8 mouse cellular contexts compared by ENCODE assay signal in the genomic region with DNA sequence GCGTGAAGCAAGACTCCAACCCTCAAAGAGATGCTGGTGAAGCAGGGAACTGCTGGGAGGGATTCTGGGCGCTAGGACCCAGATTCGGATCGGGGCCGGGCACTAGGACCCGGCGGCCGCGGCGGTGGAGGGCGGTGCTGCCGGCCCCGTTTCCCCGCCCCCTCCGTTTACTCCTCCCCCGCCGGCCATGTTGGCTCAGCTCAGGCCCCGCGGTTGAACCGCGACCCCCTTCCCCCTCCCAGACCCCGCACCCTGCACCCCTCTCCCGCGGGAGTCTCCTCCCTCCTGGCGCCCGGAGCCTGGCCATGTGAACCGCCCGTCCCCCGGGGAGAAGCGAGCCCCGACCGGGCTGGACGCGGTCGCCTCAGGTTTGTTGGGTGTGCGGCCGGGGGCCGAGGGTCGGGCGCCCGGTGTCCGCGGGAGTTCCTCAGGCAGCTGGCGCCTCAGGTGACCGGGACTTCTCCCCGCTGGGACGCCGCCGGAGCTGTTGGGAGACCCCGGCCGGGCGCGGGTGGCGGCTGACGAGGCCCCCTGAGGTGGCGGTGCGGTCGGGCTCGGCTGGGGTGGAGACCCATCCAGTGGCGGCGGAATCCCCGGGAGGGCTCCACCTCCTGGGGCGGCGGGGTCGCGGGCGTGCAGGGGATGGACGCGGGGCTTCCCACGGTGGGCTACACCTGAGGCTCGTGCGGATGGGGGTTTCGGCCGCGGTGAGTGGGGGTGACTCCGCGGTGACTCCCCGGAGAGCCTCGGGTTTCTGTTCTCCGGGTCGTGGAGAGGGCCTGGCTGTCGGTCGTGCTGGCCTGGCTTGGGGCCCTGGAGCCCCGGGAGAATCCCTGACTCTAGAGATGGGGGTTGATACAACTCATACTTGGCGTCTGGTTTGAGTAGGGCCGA. TPM values are rescaled to one million over a fixed set of nuclear protein-coding genes. Genes with fewer than 3 reads are reported as not detected.
DNase-seq lines count a peak whose midpoint lies in the region; ATAC-seq and TF ChIP-seq lines count a peak whose summit lies in the region.

No protein-coding gene starts in this region.

- intact Hi-C loops in heart, postnatal 14 days (cut with DNase I) = loop anchor here (5.0 kb wide), 2 partner anchors 45 to 205 kb away; partner anchors contain the start of gene Pan2

- H3K9ac ChIP-seq in forebrain, embryonic 13.5 days = peak overlapping the region; percentile 94
- peak overlapping the region; percentile 94 for H3K9ac ChIP-seq in lung, postnatal 0 days (replicated peaks; ENCODE audit: low read depth)

- H3K4me2 ChIP-seq in forebrain, embryonic 13.5 days = peak overlapping the region; percentile 79
- H3K4me2 ChIP-seq in lung, postnatal 0 days (replicated peaks; ENCODE audit: low read depth, low read length) = peak overlapping the region; percentile 74

- no peaks in the 10 kb centered on the region for H3K9me3 ChIP-seq in forebrain, embryonic 13.5 days (replicated peaks)
- no peaks in the 10 kb centered on the region for H3K9me3 ChIP-seq in lung, postnatal 0 days (ENCODE audit: low read length)

- no peaks in the 10 kb centered on the region for H3K36me3 ChIP-seq in forebrain, embryonic 13.5 days (ENCODE audit: poor library complexity, severe bottlenecking)
- H3K36me3 ChIP-seq in lung, postnatal 0 days (ENCODE audit: insufficient read depth, low read length) = no peaks in the 10 kb centered on the region

- WGBS in forebrain, embryonic 13.5 days = 0% methylated on average over 78 of the region's 86 CpGs
- WGBS in lung, postnatal 0 days = 0% methylated on average over 39 of the region's 86 CpGs

- peak overlapping the region; percentile 100 for H3K4me3 ChIP-seq in forebrain, embryonic 13.5 days
- H3K4me3 ChIP-seq in lung, postnatal 0 days (ENCODE audit: low read depth, low read length) = peak overlapping the region; percentile 97

- peak; percentile 29 for TF ChIP-seq CTCF in lung, postnatal 0 days (IDR thresholded peaks at IDR 0.05)

- no peaks in the 10 kb centered on the region for H3K27me3 ChIP-seq in forebrain, embryonic 13.5 days
- no peaks in the 10 kb centered on the region for H3K27me3 ChIP-seq in lung, postnatal 0 days (replicated peaks; ENCODE audit: insufficient read depth, low read length)

- DNase-seq in ES-CJ7 (ENCODE audit: low read depth, low spot score) = peak; percentile 83
- peak; percentile 80 for DNase-seq in c-Kit-positive CD71-positive TER-119-positive erythroid progenitor cells, embryonic 14.5 days (ENCODE audit: low spot score)
- peak; percentile 88 to 90 for DNase-seq in heart, postnatal 14 days
- peak; percentile 73 to 85 for DNase-seq in layer of hippocampus, adult 18-20 months (ENCODE audit: low spot score in 2 of 2)
- peak; percentile 94 for DNase-seq in lung, postnatal 0 days (ENCODE audit: low spot score)
- DNase-seq in ovary, postnatal 14 days (ENCODE audit: low spot score) = peak; percentile 83
- peak; percentile 71 to 87 for DNase-seq in thymus, postnatal 10 days (ENCODE audit: low spot score in 2 of 2)

- H3K27ac ChIP-seq in forebrain, embryonic 13.5 days = peak overlapping the region; percentile 88
- H3K27ac ChIP-seq in lung, postnatal 0 days (ENCODE audit: low read length) = peak overlapping the region; percentile 88

- ATAC-seq in forebrain, embryonic 13.5 days = peak; percentile 86
- peak; percentile 69 for ATAC-seq in lung, postnatal 0 days

- TF ChIP-seq EP300 in lung, postnatal 0 days (IDR thresholded peaks at IDR 0.05) = no peak

- peaks cover 48% of the 10 kb centered on the region for H3K4me1 ChIP-seq in forebrain, embryonic 13.5 days
- peaks cover 12% of the 10 kb centered on the region; the same call in 1 of the 2 replicates for H3K4me1 ChIP-seq in lung, postnatal 0 days (ENCODE audit: insufficient read depth, low read depth, low read length)

RNA-seq across cellular contexts. Expression of gene Baz2a, which starts 5.6 kb away (rescaled TPM):
- 11.6 and 12.6 TPM in 2 replicates for polyA plus RNA-seq in forebrain, embryonic 13.5 days (2015; fragmentation: Nextera tagmentation; extraction: Ambion mirVana)
- total RNA-seq in heart, postnatal 14 days (2021) = 10 to 100 TPM; 27.2 to 27.4 TPM
- total RNA-seq in layer of hippocampus, adult 18-20 months (2021) = 10 to 100 TPM; 39.6 to 41.9 TPM
- 11.2 and 11.4 TPM in 2 replicates for polyA plus RNA-seq in lung, postnatal 0 days (2015; fragmentation: Nextera tagmentation; extraction: Ambion mirVana)

RNA-seq across cellular contexts. Expression of gene Atp5b, which starts 13.9 kb away (rescaled TPM):
- polyA plus RNA-seq in forebrain, embryonic 13.5 days (2015; fragmentation: Nextera tagmentation; extraction: Ambion mirVana) = 2,170 and 2,214 TPM in 2 replicates
- 1,000 to 10,000 TPM; 8,344 to 8,412 TPM for total RNA-seq in heart, postnatal 14 days (2021)
- 1,000 to 10,000 TPM; 1,726 to 1,851 TPM for total RNA-seq in layer of hippocampus, adult 18-20 months (2021)
- polyA plus RNA-seq in lung, postnatal 0 days (2015; fragmentation: Nextera tagmentation; extraction: Ambion mirVana) = 1,155 and 1,171 TPM in 2 replicates

RNA-seq across cellular contexts. Expression of gene Ptges3, which starts 38.2 kb away (rescaled TPM):
- 562 and 583 TPM in 2 replicates for polyA plus RNA-seq in forebrain, embryonic 13.5 days (2015; fragmentation: Nextera tagmentation; extraction: Ambion mirVana)
- total RNA-seq in heart, postnatal 14 days (2021) = 10 to 100 TPM; 71.7 to 80.0 TPM
- total RNA-seq in layer of hippocampus, adult 18-20 months (2021) = 100 to 1,000 TPM; 146 to 153 TPM
- 239 and 259 TPM in 2 replicates for polyA plus RNA-seq in lung, postnatal 0 days (2015; fragmentation: Nextera tagmentation; extraction: Ambion mirVana)

Comparison
In these comparisons a context has a peak if more than half of its experiments do, and no peak if none do; other contexts are left out.
1. Peak in every context shown above with its lines: DNase-seq, ATAC-seq, H3K4me3 ChIP-seq and H3K27ac ChIP-seq.
2. RNA of gene Atp5b, which starts 13.9 kb away (total RNA-seq): 8,344 to 8,412 TPM in heart, postnatal 14 days; 1,726 to 1,851 TPM in layer of hippocampus, adult 18-20 months; every median in the first group is over 4 times any median in the second.